Mouse (Mus musculus) forebrain, embryonic 11.5 days (tissue): Measurements from ENCODE around the gene Unc5a. TPM values are rescaled to one million over a fixed set of nuclear protein-coding genes. Genes with fewer than 3 reads are reported as not detected.

Source experiments
- ATAC-seq: fragments of 200-750 bp; cut with Nextera tagmentation; replicated peaks from 2 replicates; pipeline ENCODE4 v1.8.0; 2017; ENCODE audit warnings: moderate TSS enrichment; ENCODE audit not compliant: low FRiP score
- DNase-seq: peaks from one replicate; pipeline ENCODE4 v3.0.0-alpha.2; 2017; ENCODE audit warnings: low spot score
- H3K27ac ChIP-seq: fragments of 300-500 bp; sonication (generic); 2 replicates; pipeline ENCODE4 v1.5.1; 2014; ENCODE audit warnings: low read depth, low read length
- H3K27me3 ChIP-seq: fragments of 300-500 bp; sonication (generic); 2 replicates; pipeline ENCODE4 v1.6.1; 2014; ENCODE audit warnings: mild to moderate bottlenecking, low read length, mixed read lengths; ENCODE audit not compliant: control insufficient read depth, insufficient read depth
- H3K36me3 ChIP-seq: fragments of 300-500 bp; sonication (generic); 2 replicates; pipeline ENCODE4 v1.6.1; 2014; ENCODE audit warnings: mild to moderate bottlenecking, low read length, moderate library complexity, mixed read lengths; ENCODE audit not compliant: control insufficient read depth, insufficient read depth
- H3K4me1 ChIP-seq: fragments of 300-500 bp; sonication (generic); replicated peaks from 2 replicates; pipeline ENCODE4 v1.6.1; 2014; ENCODE audit warnings: low read length, mixed read lengths; ENCODE audit not compliant: control insufficient read depth, insufficient read depth
- H3K4me2 ChIP-seq: fragments of 300-500 bp; sonication (generic); 2 replicates; pipeline ENCODE4 v1.6.1; 2014; ENCODE audit warnings: low read depth, mild to moderate bottlenecking, low read length, moderate library complexity, mixed read lengths; ENCODE audit not compliant: severe bottlenecking
- H3K4me3 ChIP-seq: fragments of 300-500 bp; sonication (generic); 2 replicates; pipeline ENCODE4 v1.5.1; 2014; ENCODE audit warnings: low read depth, low read length
- H3K9ac ChIP-seq: fragments of 300-500 bp; sonication (generic); 2 replicates; pipeline ENCODE4 v1.6.1; 2014; ENCODE audit warnings: low read length
- H3K9me3 ChIP-seq: fragments of 300-500 bp; sonication (generic); 2 replicates; pipeline ENCODE4 v1.6.1; 2016; ENCODE audit warnings: low read length, mixed read lengths; ENCODE audit not compliant: control insufficient read depth
- WGBS: fragments of 180-500 bp; shearing (Covaris S2); extraction: QIAGEN DNeasy Blood & Tissue Kit; methylation state at CpG from one replicate; pipeline ENCODE4 v1.1.7; 2014; 5-methylcytosine and 5-hydroxymethylcytosine counted together
- polyA plus RNA-seq: library from polyadenylated mRNA; unstranded; fragments of >200 nt; fragmentation: Nextera tagmentation; extraction: Ambion mirVana; gene quantifications from 2 replicates; pipeline ENCODE4 v1.2.1, GENCODE M21; 2014

Gene Unc5a
- polyA plus RNA-seq, 1 experiment from 2014 or later, result 3.7 TPM

- DNase-seq, result no peak
Observed at GRCm38 (mm10) chr13:55022256-55022655, 73.0 kb downstream of the Unc5a start.

GRCm38 (mm10) chr13:55022715-55023114 lies 73.5 kb downstream of the Unc5a start:
- WGBS, result 90% methylated on average over 9 of the region's 9 CpGs

More at GRCm38 (mm10) chr13:55022256-55022655, 73.0 kb downstream of the Unc5a start:
- 45% methylated on average over 4 of the region's 4 CpGs for WGBS
- Histone ChIP-seq H3K36me3 (no peaks in the 10 kb centered on the region), H3K9me3 (no peaks in the 10 kb centered on the region), H3K4me3 (no peak overlapping the region), H3K27ac (no peak overlapping the region), H3K4me1 (0 out of 2 replicates have a peak, but pooled peaks cover 2% of the 10 kb centered on the region), H3K27me3 (no peaks in the 10 kb centered on the region), H3K9ac (no peak overlapping the region), H3K4me2 (no peak overlapping the region)
- no peak for ATAC-seq

GRCm38 (mm10) chr13:55024215-55024614 lies 75.0 kb downstream of the Unc5a start:
- Histone ChIP-seq H3K4me1 (0 out of 2 replicates have a peak, but pooled peaks cover 2% of the 10 kb centered on the region), H3K9ac (no peak overlapping the region), H3K4me2 (no peak overlapping the region), H3K9me3 (no peaks in the 10 kb centered on the region), H3K27me3 (no peaks in the 10 kb centered on the region), H3K36me3 (no peaks in the 10 kb centered on the region), H3K4me3 (no peak overlapping the region), H3K27ac (no peak overlapping the region)
- WGBS, result 94% methylated on average over 2 of the region's 2 CpGs
- DNase-seq (no peak), ATAC-seq (no peak)

More at GRCm38 (mm10) chr13:55022715-55023114, 73.5 kb downstream of the Unc5a start:
- ATAC-seq, result no peak
- H3K4me3 ChIP-seq, result no peak overlapping the region
- no peaks in the 10 kb centered on the region for H3K9me3 ChIP-seq
- H3K4me1 ChIP-seq, result 0 out of 2 replicates have a peak, but pooled peaks cover 2% of the 10 kb centered on the region
- no peak for DNase-seq
- no peak overlapping the region for H3K9ac ChIP-seq
- H3K36me3 ChIP-seq, result no peaks in the 10 kb centered on the region
- no peak overlapping the region for H3K4me2 ChIP-seq
- no peaks in the 10 kb centered on the region for H3K27me3 ChIP-seq
- no peak overlapping the region for H3K27ac ChIP-seq

- ATAC-seq (no peak), DNase-seq (no peak)
- Histone ChIP-seq H3K9ac (no peak overlapping the region), H3K9me3 (no peaks in the 10 kb centered on the region), H3K27me3 (no peaks in the 10 kb centered on the region), H3K4me3 (no peak overlapping the region), H3K4me1 (no peaks in the 10 kb centered on the region), H3K4me2 (no peak overlapping the region), H3K36me3 (no peaks in the 10 kb centered on the region), H3K27ac (no peak overlapping the region)
- 96% methylated on average over 2 of the region's 2 CpGs for WGBS
Observed at GRCm38 (mm10) chr13:55040016-55040415, 90.8 kb downstream of the Unc5a start.

DNA sequence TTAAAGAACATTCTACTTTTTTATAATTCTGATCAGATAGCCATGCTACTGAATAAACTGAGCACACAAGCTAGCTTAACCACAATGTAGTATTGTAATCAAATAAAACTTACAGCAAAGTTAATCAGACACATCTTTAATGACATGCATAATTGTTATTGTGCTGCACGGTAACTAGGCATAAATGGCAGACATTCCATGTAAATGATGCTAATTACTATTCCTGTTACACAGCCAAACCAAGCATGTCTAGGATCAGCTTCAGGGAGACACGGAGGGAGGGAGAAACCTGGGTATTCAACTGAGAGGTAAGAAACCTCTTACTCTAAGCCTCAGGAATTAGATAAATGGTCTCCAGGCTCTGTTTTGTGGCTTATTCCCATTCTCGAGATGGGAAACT lies 98.5 kb downstream of the Unc5a start:
- H3K4me1 ChIP-seq, result no peaks in the 10 kb centered on the region
- ATAC-seq (no peak), DNase-seq (no peak)
- H3K27me3 ChIP-seq, result no peaks in the 10 kb centered on the region
- no peak overlapping the region for H3K27ac ChIP-seq
- H3K36me3 ChIP-seq, result no peaks in the 10 kb centered on the region
- no peak overlapping the region for H3K4me2 ChIP-seq
- H3K9ac ChIP-seq, result no peak overlapping the region
- H3K4me3 ChIP-seq, result no peak overlapping the region
- 74% methylated on average over 3 of the region's 3 CpGs for WGBS
- no peaks in the 10 kb centered on the region for H3K9me3 ChIP-seq

Other genes starting within 250 kb of the Unc5a start
- gene Cdhr2, start 247.9 kb upstream of the Unc5a start, polyA plus RNA-seq, result not detected in 2 replicates
- 8.2 and 13.5 TPM in 2 replicates for gene Gprin1, start 199.5 kb upstream of the Unc5a start, polyA plus RNA-seq
- gene Sncb, start 182.8 kb upstream of the Unc5a start, polyA plus RNA-seq, result 1.3 and 2.6 TPM in 2 replicates
- gene Eif4e1b, start 165.4 kb upstream of the Unc5a start, polyA plus RNA-seq, result not detected in 2 replicates
- 6.9 and 8.1 TPM in 2 replicates for gene Tspan17, start 160.0 kb upstream of the Unc5a start, polyA plus RNA-seq
- 0.41 and 0.65 TPM in 2 replicates for gene Hk3, start 72.0 kb downstream of the Unc5a start, polyA plus RNA-seq
- gene Uimc1, start 150.9 kb downstream of the Unc5a start, polyA plus RNA-seq, result 24.3 and 26.7 TPM in 2 replicates
- gene Zfp346, start 155.9 kb downstream of the Unc5a start, polyA plus RNA-seq, result 26.0 and 28.0 TPM in 2 replicates
- gene Gm17617, start 184.1 kb downstream of the Unc5a start, polyA plus RNA-seq, result not detected in 2 replicates
- 0.23 and 0.27 TPM in 2 replicates for gene Fgfr4, start 203.2 kb downstream of the Unc5a start, polyA plus RNA-seq